Mouse (Mus musculus): Measurements from ENCODE around the gene Rgcc.

DNA sequence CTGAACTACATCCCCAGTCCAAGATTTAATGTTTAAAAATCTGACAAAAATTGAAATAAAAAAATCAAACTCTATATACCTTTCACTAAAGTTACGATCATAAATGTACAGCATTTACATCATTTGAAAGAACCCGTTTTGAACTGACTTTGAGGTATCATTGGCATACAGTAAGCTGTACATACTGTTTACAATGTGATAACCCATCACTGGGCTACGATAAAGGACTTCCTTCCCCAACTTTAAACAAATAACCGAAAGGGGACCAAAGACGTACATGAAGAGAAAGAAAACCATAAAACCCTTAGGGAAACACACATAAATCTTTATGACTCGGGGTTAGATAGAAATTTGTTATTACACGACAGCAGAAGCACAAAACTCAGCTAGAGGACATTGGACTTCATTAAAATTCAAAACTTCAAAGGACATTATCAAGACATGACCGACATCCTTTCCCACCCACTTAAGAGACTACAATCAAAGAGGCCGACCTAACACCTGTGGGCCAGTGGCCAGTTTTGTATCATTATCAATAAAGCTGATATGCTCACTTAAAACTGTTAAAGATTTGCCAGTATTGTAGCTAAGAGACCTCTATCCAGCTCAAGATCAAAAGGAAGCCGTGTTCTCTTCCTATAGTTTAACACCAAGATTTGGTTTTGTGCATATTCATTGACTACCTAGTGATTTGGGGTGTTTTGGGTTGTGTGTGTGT lies 42.2 kb downstream of the Rgcc start:
- TF ChIP-seq POLR2A (IDR thresholded peaks at IDR 0.05; ENCODE audit: low read depth, low read length) (no peak), POLR2AphosphoS2 (IDR thresholded peaks at IDR 0.05; ENCODE audit: low read depth, low read length) (no peak)
